Mouse (Mus musculus): Measurements from ENCODE around the gene Tlr3. TPM values are rescaled to one million over a fixed set of nuclear protein-coding genes. Genes with fewer than 3 reads are reported as not detected.

Tlr3 gene
- polyA plus RNA-seq (2011; ENCODE audit: insufficient read depth, insufficient read length, low read depth, missing spikeins) = 0.53 and 2.0 TPM in 2 replicates

GRCm38 (mm10) chr8:45410882-45411281, at the start of gene Tlr3:
Gene Tlr3, minus strand, starts transcription at chr8:45411080.
- no peaks in the 10 kb centered on the region for H3K4me1 ChIP-seq (ENCODE audit: control insufficient read depth, insufficient read depth, low read length)
- H3K9me3 ChIP-seq (replicated peaks; ENCODE audit: control insufficient read depth, insufficient read depth, low read length, poor library complexity, severe bottlenecking) = peaks cover 11% of the 10 kb centered on the region
- no peaks in the 10 kb centered on the region for H3K36me3 ChIP-seq (ENCODE audit: control insufficient read depth, insufficient read depth, low read length, poor library complexity, severe bottlenecking)
- H3K9ac ChIP-seq (ENCODE audit: low read depth, poor library complexity, severe bottlenecking) = no peak within 1 kb of the TSS
- TF ChIP-seq CTCF (IDR thresholded peaks at IDR 0.05; ENCODE audit: low read depth, low read length) (no peak), EP300 (IDR thresholded peaks at IDR 0.05; ENCODE audit: insufficient read depth, low read depth, low read length) (no peak), POLR2A (IDR thresholded peaks at IDR 0.05; ENCODE audit: insufficient read depth, low read length) (no peak)
- H3K27ac ChIP-seq (ENCODE audit: insufficient read depth, low read length) = no peak within 1 kb of the TSS; the same call in 1 of the 2 replicates
- peak within 1 kb of the TSS; percentile 20 for H3K4me3 ChIP-seq (ENCODE audit: low read depth, low read length)
- peaks cover 2% of the 10 kb centered on the region for H3K27me3 ChIP-seq (ENCODE audit: control insufficient read depth, insufficient read depth, low read length, poor library complexity, severe bottlenecking)

DNA sequence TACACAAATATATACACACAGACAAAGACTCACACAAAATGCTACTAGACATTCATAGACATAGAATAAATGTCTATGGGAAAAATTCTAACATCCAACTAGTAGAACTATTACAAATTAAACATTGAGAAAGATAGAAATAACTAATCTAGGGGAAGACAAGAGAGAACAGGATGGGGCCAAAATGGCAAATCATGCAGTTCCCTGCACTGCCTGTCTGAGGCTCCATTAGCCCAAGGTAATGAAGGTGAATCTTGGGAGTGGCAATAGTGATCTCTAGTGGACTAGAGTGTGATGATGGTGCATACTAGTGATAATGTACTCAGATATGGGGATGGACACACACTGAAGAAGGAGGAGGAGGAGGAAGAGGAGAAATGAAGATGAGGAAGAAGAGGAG, 47.0 kb upstream of the Tlr3 start:
- no peak for TF ChIP-seq CTCF (IDR thresholded peaks at IDR 0.05; ENCODE audit: low read depth, low read length)
- no peak for TF ChIP-seq EP300 (IDR thresholded peaks at IDR 0.05; ENCODE audit: insufficient read depth, low read depth, low read length)
- TF ChIP-seq POLR2A (IDR thresholded peaks at IDR 0.05; ENCODE audit: insufficient read depth, low read length) = no peak
- Histone ChIP-seq H3K36me3 (ENCODE audit: control insufficient read depth, insufficient read depth, low read length, poor library complexity, severe bottlenecking) (no peaks in the 10 kb centered on the region), H3K9me3 (replicated peaks; ENCODE audit: control insufficient read depth, insufficient read depth, low read length, poor library complexity, severe bottlenecking) (no peaks in the 10 kb centered on the region)

GRCm38 (mm10) chr8:45454426-45454825, 43.5 kb upstream of the Tlr3 start:
- no peak overlapping the region for H3K27ac ChIP-seq (ENCODE audit: insufficient read depth, low read length)

More for the DNA sequence above, 47.0 kb upstream of the Tlr3 start:
- Histone ChIP-seq H3K4me3 (ENCODE audit: low read depth, low read length) (no peak overlapping the region), H3K27me3 (ENCODE audit: control insufficient read depth, insufficient read depth, low read length, poor library complexity, severe bottlenecking) (no peaks in the 10 kb centered on the region), H3K27ac (ENCODE audit: insufficient read depth, low read length) (no peak overlapping the region), H3K4me1 (ENCODE audit: control insufficient read depth, insufficient read depth, low read length) (no peaks in the 10 kb centered on the region), H3K9ac (ENCODE audit: low read depth, poor library complexity, severe bottlenecking) (no peak overlapping the region)

DNA sequence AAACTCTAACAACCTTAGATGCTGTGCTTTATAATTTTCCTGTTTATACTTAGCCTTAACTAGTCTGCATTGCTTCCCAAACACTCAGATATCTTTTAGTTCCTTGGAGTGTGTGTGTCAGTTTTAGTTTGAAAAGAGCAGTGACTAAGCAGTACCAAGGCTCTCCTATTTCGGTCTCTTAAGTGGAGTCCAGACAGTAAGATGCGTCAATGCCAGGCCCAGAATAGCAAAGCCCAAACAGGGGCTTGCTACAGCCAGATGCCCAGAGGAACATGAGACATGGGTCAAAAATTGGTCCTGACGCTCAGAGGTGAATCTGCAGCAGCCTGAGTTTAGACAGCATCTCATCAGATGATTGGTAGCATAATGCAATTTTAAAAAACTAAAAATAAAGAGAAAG, 41.2 kb upstream of the Tlr3 start:
- Histone ChIP-seq H3K27me3 (ENCODE audit: control insufficient read depth, insufficient read depth, low read length, poor library complexity, severe bottlenecking) (no peaks in the 10 kb centered on the region), H3K4me3 (ENCODE audit: low read depth, low read length) (no peak overlapping the region), H3K9ac (ENCODE audit: low read depth, poor library complexity, severe bottlenecking) (no peak overlapping the region), H3K9me3 (replicated peaks; ENCODE audit: control insufficient read depth, insufficient read depth, low read length, poor library complexity, severe bottlenecking) (peaks cover 3% of the 10 kb centered on the region; the same call in 1 of the 2 replicates), H3K27ac (ENCODE audit: insufficient read depth, low read length) (no peak overlapping the region), H3K36me3 (ENCODE audit: control insufficient read depth, insufficient read depth, low read length, poor library complexity, severe bottlenecking) (no peaks in the 10 kb centered on the region), H3K4me1 (ENCODE audit: control insufficient read depth, insufficient read depth, low read length) (no peaks in the 10 kb centered on the region)
- TF ChIP-seq CTCF (IDR thresholded peaks at IDR 0.05; ENCODE audit: low read depth, low read length) (no peak), POLR2A (IDR thresholded peaks at IDR 0.05; ENCODE audit: insufficient read depth, low read length) (no peak), EP300 (IDR thresholded peaks at IDR 0.05; ENCODE audit: insufficient read depth, low read depth, low read length) (no peak)

More at GRCm38 (mm10) chr8:45454426-45454825, 43.5 kb upstream of the Tlr3 start:
- no peaks in the 10 kb centered on the region for H3K36me3 ChIP-seq (ENCODE audit: control insufficient read depth, insufficient read depth, low read length, poor library complexity, severe bottlenecking)
- H3K9me3 ChIP-seq (replicated peaks; ENCODE audit: control insufficient read depth, insufficient read depth, low read length, poor library complexity, severe bottlenecking) = no peaks in the 10 kb centered on the region
- no peaks in the 10 kb centered on the region for H3K4me1 ChIP-seq (ENCODE audit: control insufficient read depth, insufficient read depth, low read length)
- H3K27me3 ChIP-seq (ENCODE audit: control insufficient read depth, insufficient read depth, low read length, poor library complexity, severe bottlenecking) = no peaks in the 10 kb centered on the region
- TF ChIP-seq POLR2A (IDR thresholded peaks at IDR 0.05; ENCODE audit: insufficient read depth, low read length) (no peak), CTCF (IDR thresholded peaks at IDR 0.05; ENCODE audit: low read depth, low read length) (peak; percentile 13), EP300 (IDR thresholded peaks at IDR 0.05; ENCODE audit: insufficient read depth, low read depth, low read length) (no peak)
- no peak overlapping the region for H3K9ac ChIP-seq (ENCODE audit: low read depth, poor library complexity, severe bottlenecking)
- no peak overlapping the region for H3K4me3 ChIP-seq (ENCODE audit: low read depth, low read length)

DNA sequence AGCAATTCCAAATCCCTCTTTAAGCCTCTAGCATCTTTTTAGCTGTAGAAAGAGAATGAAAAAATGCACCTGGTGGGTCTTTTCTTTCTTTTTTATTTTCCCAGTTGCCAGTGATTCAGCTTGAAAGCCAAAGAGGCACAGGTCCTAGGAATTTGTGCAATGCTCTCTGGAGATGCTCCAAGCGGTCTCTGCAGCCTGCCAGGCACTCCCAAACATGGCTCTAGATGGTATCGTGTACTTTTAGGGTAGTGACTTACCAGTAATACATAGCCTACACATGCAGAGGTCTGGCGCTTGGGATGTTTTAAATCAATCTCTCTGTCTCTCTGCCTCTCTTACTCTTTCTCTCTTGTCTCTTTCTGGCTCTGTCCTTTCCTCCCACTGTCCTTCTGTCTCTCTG, 38.0 kb upstream of the Tlr3 start:
- Histone ChIP-seq H3K27ac (ENCODE audit: insufficient read depth, low read length) (no peak overlapping the region), H3K36me3 (ENCODE audit: control insufficient read depth, insufficient read depth, low read length, poor library complexity, severe bottlenecking) (no peaks in the 10 kb centered on the region), H3K4me3 (ENCODE audit: low read depth, low read length) (no peak overlapping the region), H3K9ac (ENCODE audit: low read depth, poor library complexity, severe bottlenecking) (no peak overlapping the region), H3K27me3 (ENCODE audit: control insufficient read depth, insufficient read depth, low read length, poor library complexity, severe bottlenecking) (no peaks in the 10 kb centered on the region), H3K4me1 (ENCODE audit: control insufficient read depth, insufficient read depth, low read length) (no peaks in the 10 kb centered on the region), H3K9me3 (replicated peaks; ENCODE audit: control insufficient read depth, insufficient read depth, low read length, poor library complexity, severe bottlenecking) (peaks cover 9% of the 10 kb centered on the region; the same call in 1 of the 2 replicates)
- no peak for TF ChIP-seq EP300 (IDR thresholded peaks at IDR 0.05; ENCODE audit: insufficient read depth, low read depth, low read length)
- TF ChIP-seq CTCF (IDR thresholded peaks at IDR 0.05; ENCODE audit: low read depth, low read length) = no peak
- TF ChIP-seq POLR2A (IDR thresholded peaks at IDR 0.05; ENCODE audit: insufficient read depth, low read length) = no peak

DNA sequence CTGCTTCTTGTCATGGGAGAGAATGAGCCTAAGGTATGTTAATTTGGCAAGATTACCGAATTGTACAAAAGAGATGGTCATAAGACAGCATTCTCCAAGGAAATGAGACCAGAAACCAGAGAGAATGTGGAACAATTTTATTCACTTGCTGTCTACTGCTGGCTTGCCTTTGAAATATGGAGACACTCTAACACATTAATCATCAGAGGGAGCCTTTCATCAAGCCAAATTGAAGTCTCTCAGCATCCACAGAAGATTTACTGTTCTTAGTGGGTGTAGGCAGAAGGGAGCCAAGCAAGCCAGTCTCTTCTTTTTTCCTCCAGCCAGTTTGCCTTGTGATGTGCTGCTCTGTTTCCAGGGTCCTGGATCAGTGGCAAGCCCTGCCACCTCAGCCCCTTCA, 37.4 kb upstream of the Tlr3 start:
- Histone ChIP-seq H3K27me3 (ENCODE audit: control insufficient read depth, insufficient read depth, low read length, poor library complexity, severe bottlenecking) (no peaks in the 10 kb centered on the region), H3K36me3 (ENCODE audit: control insufficient read depth, insufficient read depth, low read length, poor library complexity, severe bottlenecking) (no peaks in the 10 kb centered on the region), H3K4me1 (ENCODE audit: control insufficient read depth, insufficient read depth, low read length) (no peaks in the 10 kb centered on the region), H3K9ac (ENCODE audit: low read depth, poor library complexity, severe bottlenecking) (no peak overlapping the region), H3K27ac (ENCODE audit: insufficient read depth, low read length) (no peak overlapping the region), H3K9me3 (replicated peaks; ENCODE audit: control insufficient read depth, insufficient read depth, low read length, poor library complexity, severe bottlenecking) (peaks cover 9% of the 10 kb centered on the region; the same call in 1 of the 2 replicates), H3K4me3 (ENCODE audit: low read depth, low read length) (no peak overlapping the region)
- TF ChIP-seq EP300 (IDR thresholded peaks at IDR 0.05; ENCODE audit: insufficient read depth, low read depth, low read length) (no peak), CTCF (IDR thresholded peaks at IDR 0.05; ENCODE audit: low read depth, low read length) (no peak), POLR2A (IDR thresholded peaks at IDR 0.05; ENCODE audit: insufficient read depth, low read length) (no peak)

Data from ES-Bruce4 (cell line).